Mouse (Mus musculus) heart, postnatal 4 days (tissue): ENCODE results near the gene Hist1h3a. TPM values are rescaled to one million over a fixed set of nuclear protein-coding genes. Genes with fewer than 3 reads are reported as not detected.

ENCODE experiments used
- microRNA-seq, 2 experiments: library from miRNA; unstranded; fragments of <30 nt; microRNA quantifications; one replicate each; pipeline ENCODE4 v1.2.0; 2021 to 2022
- total RNA-seq, 2 experiments: library from RNA; stranded (reverse); gene quantifications; 2 replicates each; pipeline ENCODE4 v1.2.3; 2021

Gene Hist1h3a
- total RNA-seq, 2 experiments from 2014 or later = 440 to 473 TPM

Small RNAs within 50 kb of the gene (microRNA-seq; reads per million reads assigned to microRNA genes)
- gene Gm44314 (0 to 0.20 reads per million in 2 experiments), gene Gm44484 (0 reads per million in 2 experiments)

Other genes with a start within 250 kb of the Hist1h3a start
- 1,000 to 10,000 TPM; 1,227 to 1,327 TPM for gene Hist1h4h, start 231.3 kb downstream of the Hist1h3a start, total RNA-seq
- 100 to 1,000 TPM; 480 to 499 TPM for gene Hist1h2af, start 228.5 kb downstream of the Hist1h3a start, total RNA-seq
- gene Hist1h3g, start 227.0 kb downstream of the Hist1h3a start, total RNA-seq = 100 to 1,000 TPM; 165 to 172 TPM
- 10 to 100 TPM; 23.5 to 23.8 TPM for gene Hist1h2bh, start 219.0 kb downstream of the Hist1h3a start, total RNA-seq
- gene Hist1h3f, start 218.3 kb downstream of the Hist1h3a start, total RNA-seq = 100 to 1,000 TPM; 121 to 128 TPM
- 100 to 1,000 TPM; 802 to 855 TPM for gene Hist1h4f, start 210.7 kb downstream of the Hist1h3a start, total RNA-seq
- 10 to 100 TPM; 40.0 to 43.0 TPM for gene Hist1h1d, start 209.1 kb downstream of the Hist1h3a start, total RNA-seq
- gene Hist1h3e, start 200.0 kb downstream of the Hist1h3a start, total RNA-seq = 100 to 1,000 TPM; 299 to 323 TPM
- 10 to 100 TPM; 77.0 to 85.3 TPM for gene Hist1h2ae, start 191.2 kb downstream of the Hist1h3a start, total RNA-seq
- 100 to 1,000 TPM; 624 to 645 TPM for gene Hist1h2bg, start 191.0 kb downstream of the Hist1h3a start, total RNA-seq
- gene Hist1h2bf, start 188.2 kb downstream of the Hist1h3a start, total RNA-seq = 100 to 1,000 TPM; 278 to 296 TPM
- 10 to 100 TPM; 62.5 to 79.1 TPM for gene Hist1h2ad, start 188.0 kb downstream of the Hist1h3a start, total RNA-seq
- 10 to 100 TPM; 52.4 to 58.7 TPM for gene Hist1h3d, start 186.6 kb downstream of the Hist1h3a start, total RNA-seq
- 100 to 1,000 TPM; 322 to 324 TPM for gene Hist1h4d, start 180.8 kb downstream of the Hist1h3a start, total RNA-seq
- 10 to 100 TPM; 38.8 to 42.2 TPM for gene Hist1h2be, start 141.3 kb downstream of the Hist1h3a start, total RNA-seq
- 100 to 1,000 TPM; 269 to 306 TPM for gene Hist1h1e, start 139.8 kb downstream of the Hist1h3a start, total RNA-seq
- gene Hist1h2ac, start 78.4 kb downstream of the Hist1h3a start, total RNA-seq = 10 to 100 TPM; 11.4 to 11.7 TPM
- 10 to 100 TPM; 44.8 to 56.0 TPM for gene Hist1h2bc, start 78.2 kb downstream of the Hist1h3a start, total RNA-seq
- 1 to 10 TPM; 1.6 to 1.8 TPM for gene Hist1h1t, start 66.6 kb downstream of the Hist1h3a start, total RNA-seq
- gene Hist1h4c, start 63.9 kb downstream of the Hist1h3a start, total RNA-seq = 100 to 1,000 TPM; 167 to 175 TPM
- gene Hfe, start 51.5 kb downstream of the Hist1h3a start, total RNA-seq = 10 to 100 TPM; 19.7 to 21.0 TPM
- 100 to 1,000 TPM; 472 to 511 TPM for gene Hist1h1c, start 23.6 kb downstream of the Hist1h3a start, total RNA-seq
- 100 to 1,000 TPM; 252 to 264 TPM for gene Hist1h3c, start 16.8 kb downstream of the Hist1h3a start, total RNA-seq
- 100 to 1,000 TPM; 281 to 294 TPM for gene Hist1h2bb, start 15.7 kb downstream of the Hist1h3a start, total RNA-seq
- gene Hist1h2ab, start 11.3 kb downstream of the Hist1h3a start, total RNA-seq = 100 to 1,000 TPM; 424 to 425 TPM
- 100 to 1,000 TPM; 568 to 625 TPM for gene Hist1h3b, start 10.1 kb downstream of the Hist1h3a start, total RNA-seq
- gene Hist1h4b, start 5.4 kb downstream of the Hist1h3a start, total RNA-seq = 100 to 1,000 TPM; 312 to 320 TPM
- 100 to 1,000 TPM; 433 to 442 TPM for gene Hist1h4a, start 1.2 kb downstream of the Hist1h3a start, total RNA-seq
- 100 to 1,000 TPM; 219 to 236 TPM for gene Hist1h1a, start 1.3 kb upstream of the Hist1h3a start, total RNA-seq
- not detected for gene Trim38, start 7.5 kb upstream of the Hist1h3a start, total RNA-seq
- not detected for gene Slc17a2, start 44.6 kb upstream of the Hist1h3a start, total RNA-seq
- not detected for gene Slc17a3, start 77.0 kb upstream of the Hist1h3a start, total RNA-seq
- gene Slc17a1, start 105.4 kb upstream of the Hist1h3a start, total RNA-seq = not detected
- gene Slc17a4, start 152.6 kb upstream of the Hist1h3a start, total RNA-seq = not detected
- gene Hist1h2ba, start 171.8 kb upstream of the Hist1h3a start, total RNA-seq = not detected
- gene Hist1h2aa, start 172.1 kb upstream of the Hist1h3a start, total RNA-seq = not detected
- not detected for gene Scgn, start 228.8 kb upstream of the Hist1h3a start, total RNA-seq